Mouse (Mus musculus) embryonic facial prominence, embryonic 12.5 days (tissue): Measurements from ENCODE around the gene Fam118b. TPM values are rescaled to one million over a fixed set of nuclear protein-coding genes. Genes with fewer than 3 reads are reported as not detected.

Experiments
- ATAC-seq: fragments of 200-750 bp; cut with Nextera tagmentation; 2 replicates; pipeline ENCODE4 v1.8.0; 2017; ENCODE audit not compliant: insufficient number of reproducible peaks, insufficient read depth, low FRiP score, low TSS enrichment
- H3K27ac ChIP-seq: fragments of 300-500 bp; sonication (generic); 2 replicates; pipeline ENCODE4 v1.5.1; 2016; ENCODE audit warnings: mild to moderate bottlenecking
- H3K27me3 ChIP-seq: fragments of 300-500 bp; sonication (generic); 2 replicates; pipeline ENCODE4 v1.6.1; 2016; ENCODE audit warnings: mild to moderate bottlenecking, moderate library complexity
- H3K36me3 ChIP-seq: fragments of 300-500 bp; sonication (generic); 2 replicates; pipeline ENCODE4 v1.6.1; 2016; ENCODE audit warnings: mild to moderate bottlenecking
- H3K4me1 ChIP-seq: fragments of 300-500 bp; sonication (generic); 2 replicates; pipeline ENCODE4 v1.6.1; 2016
- H3K4me2 ChIP-seq: fragments of 300-500 bp; sonication (generic); replicated peaks from 2 replicates; pipeline ENCODE4 v1.6.1; 2016; ENCODE audit warnings: mild to moderate bottlenecking, moderate library complexity
- H3K4me3 ChIP-seq: fragments of 300-500 bp; sonication (generic); 2 replicates; pipeline ENCODE4 v1.5.1; 2016; ENCODE audit warnings: mild to moderate bottlenecking
- H3K9ac ChIP-seq: fragments of 300-500 bp; sonication (generic); 2 replicates; pipeline ENCODE4 v1.6.1; 2016; ENCODE audit warnings: mild to moderate bottlenecking, moderate library complexity
- H3K9me3 ChIP-seq: fragments of 300-500 bp; sonication (generic); 2 replicates; pipeline ENCODE4 v1.6.1; 2016; ENCODE audit warnings: mild to moderate bottlenecking, moderate library complexity
- WGBS: fragments of 180-500 bp; shearing (Covaris S2); methylation state at CpG from one replicate; pipeline ENCODE4 v1.1.7; 2016; 5-methylcytosine and 5-hydroxymethylcytosine counted together
- polyA plus RNA-seq: library from polyadenylated mRNA; unstranded; fragments of >200 nt; fragmentation: Nextera tagmentation; extraction: Ambion mirVana; gene quantifications from 2 replicates; pipeline ENCODE4 v1.2.1, GENCODE M21; 2016

Gene Fam118b
- polyA plus RNA-seq, 1 experiment from 2014 or later: 58.5 TPM

DNA sequence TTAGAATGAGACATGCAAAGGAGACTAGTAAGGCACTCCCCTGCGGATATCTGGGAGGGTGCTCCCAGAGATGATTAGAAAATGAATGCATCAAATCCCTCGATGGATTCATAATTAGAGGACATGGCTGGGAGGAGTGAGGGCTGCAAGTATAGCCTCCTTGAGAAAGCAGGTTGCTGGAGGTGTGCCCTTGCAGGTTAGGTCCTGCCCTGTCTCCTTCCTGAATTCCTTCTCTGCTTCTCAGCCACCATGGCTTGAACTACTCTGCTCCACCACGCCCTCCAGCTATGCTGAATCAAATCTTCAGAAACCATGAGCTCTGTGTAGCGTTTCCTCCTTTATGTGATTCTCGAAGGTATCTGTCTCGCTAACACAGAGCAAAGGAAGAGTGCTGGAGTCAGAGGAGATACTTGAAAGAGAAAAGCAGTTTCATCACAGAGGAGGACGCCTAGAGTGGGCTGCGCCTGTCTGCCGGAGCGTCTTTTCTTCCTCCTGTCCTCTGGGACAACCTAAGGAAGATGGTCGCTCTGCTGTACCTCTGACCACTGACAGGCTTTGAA lies 74.5 kb downstream of the Fam118b start:
- peaks cover 24% of the 10 kb centered on the region for H3K36me3 ChIP-seq
- H3K4me3 ChIP-seq: no peak overlapping the region
- no peaks in the 10 kb centered on the region for H3K4me1 ChIP-seq
- no peak for ATAC-seq
- no peak overlapping the region for H3K27ac ChIP-seq
- H3K27me3 ChIP-seq: no peaks in the 10 kb centered on the region
- no peak overlapping the region for H3K9ac ChIP-seq
- 72% methylated on average over 11 of the region's 11 CpGs for WGBS
- H3K4me2 ChIP-seq: no peak overlapping the region
- no peaks in the 10 kb centered on the region for H3K9me3 ChIP-seq

DNA sequence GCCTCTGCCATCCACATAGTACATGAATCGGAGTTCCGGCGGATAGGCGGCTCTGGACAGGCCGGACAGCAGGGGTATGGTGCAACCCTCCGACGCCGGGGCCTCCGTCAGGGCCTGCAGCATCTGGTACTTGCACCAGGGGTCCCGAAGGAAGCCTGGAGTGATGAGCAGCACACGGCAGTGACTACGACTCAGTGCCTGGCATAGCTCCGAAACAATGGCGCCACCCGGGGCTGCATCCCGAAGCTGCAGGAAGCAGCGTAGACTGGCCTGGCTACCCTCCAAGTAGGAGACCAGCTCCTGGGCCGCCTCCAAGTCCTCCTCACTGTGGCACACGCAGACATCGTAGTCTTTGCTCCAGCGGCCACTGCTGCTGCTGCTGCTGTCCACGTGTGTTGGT lies 78.9 kb downstream of the Fam118b start:
- WGBS: 77% methylated on average over 22 of the region's 22 CpGs
- Histone ChIP-seq H3K27ac (no peak overlapping the region), H3K36me3 (peaks cover 34% of the 10 kb centered on the region), H3K9me3 (no peaks in the 10 kb centered on the region), H3K4me2 (no peak overlapping the region), H3K9ac (no peak overlapping the region), H3K4me1 (no peaks in the 10 kb centered on the region), H3K4me3 (no peak overlapping the region), H3K27me3 (no peaks in the 10 kb centered on the region)
- ATAC-seq: no peak

DNA sequence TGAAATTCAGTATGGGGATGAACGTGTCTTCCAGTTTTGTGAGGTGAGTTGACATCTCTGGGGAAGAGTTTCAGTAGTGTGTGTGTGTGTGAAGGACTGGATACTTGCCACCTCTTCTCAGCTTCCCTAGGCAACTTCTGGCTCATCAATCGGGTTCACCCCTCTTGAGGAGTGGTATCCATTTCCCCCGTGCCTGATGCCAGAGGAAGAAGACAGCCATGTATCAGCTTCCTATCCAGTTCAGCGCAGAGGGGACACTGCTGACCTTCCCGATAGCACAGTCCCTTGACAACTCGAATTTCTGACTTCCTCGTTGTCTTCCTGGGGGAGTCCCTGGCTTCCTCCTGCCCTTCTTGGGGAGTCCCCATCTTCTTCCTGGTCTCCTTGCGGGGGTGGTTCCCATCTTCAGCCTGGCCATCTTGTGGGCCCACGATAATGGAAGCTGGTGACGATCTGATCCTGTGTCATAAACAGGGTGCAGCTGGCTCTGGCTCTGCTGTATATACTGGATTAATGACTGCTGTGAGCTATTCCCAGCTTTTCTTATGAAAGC lies 80.2 kb downstream of the Fam118b start:
- Histone ChIP-seq H3K27me3 (no peaks in the 10 kb centered on the region), H3K27ac (no peak overlapping the region), H3K4me1 (no peaks in the 10 kb centered on the region), H3K36me3 (peaks cover 34% of the 10 kb centered on the region), H3K9ac (no peak overlapping the region), H3K9me3 (no peaks in the 10 kb centered on the region), H3K4me2 (no peak overlapping the region), H3K4me3 (no peak overlapping the region)
- WGBS: 81% methylated on average over 10 of the region's 10 CpGs
- no peak for ATAC-seq

DNA sequence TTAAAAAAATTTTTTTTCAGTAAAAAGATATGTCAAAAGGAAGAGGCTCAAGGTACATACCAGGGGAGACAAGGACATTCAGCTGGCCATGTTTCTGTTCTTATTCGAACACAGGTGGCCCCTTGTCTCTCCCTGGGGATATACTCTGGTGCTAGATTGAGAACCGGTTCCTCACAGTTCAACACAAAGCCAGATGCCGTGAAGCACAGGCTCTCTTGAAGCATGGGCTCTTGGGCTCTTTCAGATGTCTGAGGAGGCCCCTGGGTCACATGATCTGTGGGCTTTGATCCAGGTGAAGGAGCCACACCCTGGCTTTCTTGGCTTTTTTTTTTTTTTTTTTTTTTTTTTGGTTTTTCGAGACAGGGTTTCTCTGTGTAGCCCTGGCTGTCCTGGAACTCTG lies 81.2 kb downstream of the Fam118b start:
- Histone ChIP-seq H3K27me3 (no peaks in the 10 kb centered on the region), H3K4me1 (no peaks in the 10 kb centered on the region), H3K27ac (no peak overlapping the region), H3K4me3 (no peak overlapping the region), H3K36me3 (peaks cover 32% of the 10 kb centered on the region), H3K4me2 (no peak overlapping the region), H3K9me3 (no peaks in the 10 kb centered on the region), H3K9ac (no peak overlapping the region)
- ATAC-seq: no peak
- WGBS: 85% methylated on average over 4 of the region's 4 CpGs

DNA sequence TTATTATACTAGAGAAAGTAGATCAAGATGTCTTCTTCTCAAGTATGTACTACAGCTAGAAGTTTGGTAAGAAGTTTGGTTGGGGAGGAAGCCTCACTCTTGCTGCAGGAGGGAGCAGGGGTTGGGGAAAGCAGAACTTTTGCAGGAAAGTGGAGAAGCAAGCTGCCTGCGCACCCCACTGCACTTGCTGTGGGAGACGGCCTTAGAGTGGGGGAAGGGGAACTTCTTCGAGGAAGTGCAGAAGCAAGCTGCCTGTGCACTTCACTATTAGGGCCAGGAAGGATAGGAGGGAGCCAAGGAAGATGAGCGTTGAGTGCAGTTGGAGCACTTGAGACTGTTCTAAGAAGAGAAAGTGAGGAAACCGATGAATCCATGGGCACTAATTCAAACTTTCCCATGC lies 84.2 kb downstream of the Fam118b start:
- no peaks in the 10 kb centered on the region for H3K4me1 ChIP-seq
- no peak overlapping the region for H3K27ac ChIP-seq
- H3K9ac ChIP-seq: no peak overlapping the region
- WGBS: 71% methylated on average over 5 of the region's 5 CpGs
- no peak overlapping the region for H3K4me3 ChIP-seq
- ATAC-seq: no peak
- H3K9me3 ChIP-seq: no peaks in the 10 kb centered on the region
- peaks cover 13% of the 10 kb centered on the region for H3K36me3 ChIP-seq
- no peaks in the 10 kb centered on the region for H3K27me3 ChIP-seq
- no peak overlapping the region for H3K4me2 ChIP-seq

DNA sequence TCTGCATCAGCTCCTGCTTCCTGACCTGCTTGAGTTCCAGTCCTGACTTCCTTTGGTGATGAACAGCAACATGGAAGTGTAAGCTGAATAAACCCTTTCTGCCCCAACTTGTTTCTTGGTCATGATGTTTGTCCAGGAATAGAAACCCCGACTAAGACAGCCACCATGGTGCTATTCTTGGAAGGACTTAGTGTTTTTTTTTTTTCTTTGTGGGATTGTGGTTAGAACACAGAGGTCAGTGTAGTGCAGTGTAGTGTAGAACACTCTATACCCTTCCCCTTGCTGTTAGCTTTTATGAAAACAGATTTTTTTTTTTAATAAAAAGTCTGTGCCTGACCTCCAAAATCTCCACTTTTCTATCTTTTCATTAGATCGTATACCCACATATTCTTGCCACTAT lies 84.8 kb downstream of the Fam118b start:
- H3K4me2 ChIP-seq: no peak overlapping the region
- ATAC-seq: no peak
- 80% methylated on average over 2 of the region's 2 CpGs for WGBS
- H3K4me3 ChIP-seq: no peak overlapping the region
- H3K4me1 ChIP-seq: no peaks in the 10 kb centered on the region
- no peaks in the 10 kb centered on the region for H3K27me3 ChIP-seq
- no peaks in the 10 kb centered on the region for H3K9me3 ChIP-seq
- no peak overlapping the region for H3K27ac ChIP-seq
- H3K9ac ChIP-seq: no peak overlapping the region
- H3K36me3 ChIP-seq: peaks cover 10% of the 10 kb centered on the region; the same call in 1 of the 2 replicates

DNA sequence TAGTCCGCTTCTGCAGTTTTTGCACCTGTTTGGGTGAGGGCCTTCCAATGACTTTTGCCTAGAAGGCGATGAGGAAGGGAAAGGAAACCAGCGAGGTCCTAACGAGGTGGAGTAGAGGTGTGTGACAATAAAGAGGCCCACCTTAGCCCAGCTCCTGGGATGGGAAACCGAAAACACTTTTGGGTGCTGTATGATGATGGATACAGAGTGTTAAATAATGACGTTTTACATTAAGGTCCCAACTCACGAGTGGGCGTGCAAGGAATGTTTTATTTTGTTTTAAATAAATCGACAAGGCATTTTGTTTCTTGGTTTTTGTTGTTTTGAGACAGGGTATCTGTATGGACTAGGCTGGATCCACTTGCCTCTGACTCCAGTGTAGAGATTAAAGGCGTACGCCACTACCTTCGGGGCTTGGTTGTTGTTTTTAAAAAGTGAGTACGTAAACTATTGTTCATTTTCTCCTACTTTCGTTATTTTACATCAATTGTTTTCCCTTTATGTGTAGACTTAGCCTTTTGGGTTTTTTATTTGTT lies 91.4 kb downstream of the Fam118b start:
- Histone ChIP-seq H3K9me3 (no peaks in the 10 kb centered on the region), H3K4me3 (peak overlapping the region; percentile 53), H3K27me3 (no peaks in the 10 kb centered on the region), H3K4me1 (peaks cover 8% of the 10 kb centered on the region; the same call in 1 of the 2 replicates), H3K36me3 (no peaks in the 10 kb centered on the region), H3K27ac (0 out of 2 replicates have a peak overlapping the region, but pooled peaks have one; percentile 90), H3K4me2 (peak overlapping the region; percentile 74), H3K9ac (no peak overlapping the region)
- WGBS: 49% methylated on average over 14 of the region's 14 CpGs
- no peak for ATAC-seq

DNA sequence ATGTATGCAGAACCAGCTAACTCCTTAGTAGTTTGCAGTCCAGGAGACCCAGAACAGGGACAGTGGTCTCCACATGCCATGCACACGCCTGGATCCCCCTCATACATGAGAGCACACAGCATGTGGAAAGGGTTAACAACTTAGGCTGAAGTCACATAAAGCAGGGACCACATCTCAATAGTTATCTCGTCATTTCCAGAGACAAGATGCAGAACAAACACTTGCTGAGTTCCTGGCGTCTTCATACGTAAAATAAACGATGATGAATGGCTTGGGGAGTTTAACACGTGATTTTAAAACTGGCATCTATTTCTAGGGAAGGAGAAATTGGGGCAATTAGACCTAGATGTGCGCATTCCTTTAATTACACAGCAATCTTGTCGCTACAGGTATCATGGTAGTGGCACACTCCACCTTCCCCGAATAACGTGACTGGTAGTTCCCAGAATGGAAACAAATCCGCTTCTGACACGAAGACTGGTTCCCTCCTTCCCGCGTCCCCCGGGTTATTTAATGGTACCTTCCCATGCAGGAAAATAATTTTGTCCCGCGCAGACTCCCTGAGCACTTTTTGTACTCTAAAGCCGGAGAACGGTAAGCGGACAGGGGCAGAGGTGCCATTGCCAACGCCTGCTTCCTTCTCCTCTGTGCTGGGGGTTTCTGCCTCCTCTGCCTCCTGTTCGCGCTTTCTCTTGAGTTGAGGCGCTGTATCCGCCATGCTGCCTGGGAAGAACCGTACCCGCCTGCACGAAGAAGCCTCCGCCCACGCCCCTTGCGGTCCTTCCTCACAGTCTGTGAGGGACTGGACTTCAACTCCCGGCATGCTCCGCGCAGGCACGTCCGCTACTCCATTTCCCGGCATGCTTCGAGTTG lies 92.1 kb downstream of the Fam118b start, which contains the start of gene Dcps:
Gene Dcps, minus strand, starts transcription at position 811 of the 873 bp plus-strand sequence.
- Histone ChIP-seq H3K4me3 (peak within 1 kb of the TSS; percentile 53), H3K4me1 (peaks cover 8% of the 10 kb centered on the region; the same call in 1 of the 2 replicates), H3K9me3 (no peaks in the 10 kb centered on the region), H3K36me3 (0 out of 2 replicates have a peak, but pooled peaks cover 5% of the 10 kb centered on the region), H3K4me2 (peak within 1 kb of the TSS; percentile 74), H3K27ac (peak within 1 kb of the TSS; percentile 90), H3K9ac (peak within 1 kb of the TSS; percentile 61), H3K27me3 (no peaks in the 10 kb centered on the region)
- WGBS: under 1% methylated on average over 38 of the region's 38 CpGs
- ATAC-seq: peak; percentile 96

DNA sequence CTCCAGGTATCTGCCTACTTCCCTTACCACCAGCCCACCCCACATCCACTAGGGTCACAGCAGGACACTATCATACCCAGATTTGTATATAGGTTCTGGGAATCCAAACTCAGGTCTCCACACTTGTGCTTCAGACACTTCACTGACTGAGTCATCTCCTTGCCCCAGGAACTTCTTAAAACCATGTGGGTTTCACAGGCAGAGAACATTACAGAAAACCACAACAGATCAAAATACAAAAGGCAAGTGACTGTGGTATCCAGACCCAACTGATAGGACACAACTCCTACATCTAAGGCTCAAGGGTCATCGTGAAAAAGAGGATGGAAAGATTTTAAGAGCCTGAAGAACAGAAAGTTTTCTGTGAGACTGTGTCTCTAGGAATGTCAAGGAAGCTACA lies 94.3 kb downstream of the Fam118b start:
- H3K36me3 ChIP-seq: 0 out of 2 replicates have a peak, but pooled peaks cover 8% of the 10 kb centered on the region
- ATAC-seq: no peak
- peaks cover 8% of the 10 kb centered on the region; the same call in 1 of the 2 replicates for H3K4me1 ChIP-seq
- no peak overlapping the region for H3K4me2 ChIP-seq
- H3K9me3 ChIP-seq: no peaks in the 10 kb centered on the region
- H3K27me3 ChIP-seq: no peaks in the 10 kb centered on the region
- 84% methylated on average over 1 of the region's 1 CpGs for WGBS
- H3K9ac ChIP-seq: no peak overlapping the region
- no peak overlapping the region for H3K4me3 ChIP-seq
- no peak overlapping the region for H3K27ac ChIP-seq

DNA sequence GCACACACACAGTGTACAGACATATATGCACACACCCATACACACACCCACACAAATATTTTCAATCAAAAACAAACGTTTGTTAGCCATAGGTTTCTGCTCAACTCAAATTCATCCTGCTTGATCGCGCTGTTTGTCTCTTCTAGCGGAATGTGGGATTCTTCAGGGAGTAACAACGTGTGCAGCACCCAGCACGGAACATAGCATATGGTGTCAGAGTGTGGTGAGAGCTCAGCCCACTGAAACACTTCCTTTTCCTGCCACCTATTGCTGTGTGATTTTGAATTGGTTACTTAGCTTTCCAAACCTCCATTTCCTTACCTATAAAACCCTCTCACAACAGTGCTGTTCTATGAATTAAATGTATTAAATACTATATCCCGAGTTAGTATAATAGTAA lies 97.5 kb downstream of the Fam118b start:
- 0 out of 2 replicates have a peak, but pooled peaks cover 11% of the 10 kb centered on the region for H3K36me3 ChIP-seq
- H3K4me3 ChIP-seq: no peak overlapping the region
- no peak for ATAC-seq
- H3K9me3 ChIP-seq: no peaks in the 10 kb centered on the region
- 89% methylated on average over 7 of the region's 7 CpGs for WGBS
- H3K4me2 ChIP-seq: no peak overlapping the region
- H3K9ac ChIP-seq: no peak overlapping the region
- H3K27me3 ChIP-seq: no peaks in the 10 kb centered on the region
- peaks cover 7% of the 10 kb centered on the region; the same call in 1 of the 2 replicates for H3K4me1 ChIP-seq
- H3K27ac ChIP-seq: no peak overlapping the region
